21 mouse cellular contexts compared by ENCODE assay signal in the genomic region with DNA sequence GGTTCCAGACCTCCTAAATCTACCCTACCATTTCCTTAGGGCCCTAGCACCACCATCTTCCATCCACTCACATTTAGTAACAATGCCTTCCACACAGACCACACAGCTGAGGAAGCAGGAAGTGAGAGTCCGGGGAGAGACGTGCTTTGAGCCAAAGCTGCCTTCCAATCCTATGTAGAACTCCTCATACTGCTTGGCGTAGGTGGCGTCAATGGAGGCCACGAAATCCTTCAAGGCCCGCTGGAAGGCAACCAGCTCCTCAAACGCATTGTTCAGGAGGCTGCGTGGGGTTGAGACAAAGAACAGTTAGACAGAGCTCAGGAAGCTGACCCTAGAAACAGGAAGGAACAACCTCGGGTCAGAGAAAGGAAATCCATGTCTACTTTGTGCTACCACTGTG. TPM values are rescaled to one million over a fixed set of nuclear protein-coding genes. Genes with fewer than 3 reads are reported as not detected.
DNase-seq lines count a peak whose midpoint lies in the region; ATAC-seq lines count a peak whose summit lies in the region.
"Had no signal": no experiment of that assay in that cellular context is flagged by ENCODE, and none has a peak within 500 bp of the region (broad histone marks: within the 10 kb centered on the region; RNA-seq: fewer than 3 reads in every experiment).

No protein-coding gene starts in this region.

- H3K9me3 ChIP-seq in heart, embryonic 12.5 days (replicated peaks), result no peaks in the 10 kb centered on the region
- no peaks in the 10 kb centered on the region for H3K9me3 ChIP-seq in kidney, embryonic 14.5 days (ENCODE audit: control insufficient read depth, low read length)
- no peaks in the 10 kb centered on the region for H3K9me3 ChIP-seq in midbrain, embryonic 11.5 days (ENCODE audit: control insufficient read depth, low read length)
- H3K9me3 ChIP-seq in midbrain, embryonic 10.5 days (replicated peaks), result no peaks in the 10 kb centered on the region
- no peaks in the 10 kb centered on the region for H3K9me3 ChIP-seq in intestine, embryonic 16.5 days (ENCODE audit: control insufficient read depth, low read length)
- H3K9me3 ChIP-seq: midbrain, embryonic 12.5 days; neural tube, embryonic 13.5 days had no signal

- H3K36me3 ChIP-seq in heart, embryonic 12.5 days, result peaks cover 56% of the 10 kb centered on the region
- peaks cover 54% of the 10 kb centered on the region for H3K36me3 ChIP-seq in kidney, embryonic 14.5 days (ENCODE audit: control insufficient read depth, insufficient read depth, low read length)
- H3K36me3 ChIP-seq in midbrain, embryonic 11.5 days (ENCODE audit: control insufficient read depth, insufficient read depth, low read length), result peaks cover 20% of the 10 kb centered on the region
- H3K36me3 ChIP-seq in midbrain, embryonic 10.5 days, result peaks cover 64% of the 10 kb centered on the region
- H3K36me3 ChIP-seq in intestine, embryonic 16.5 days (ENCODE audit: control insufficient read depth, insufficient read depth, low read length), result peaks cover 8% of the 10 kb centered on the region

- H3K27me3 ChIP-seq in heart, embryonic 12.5 days (replicated peaks), result no peaks in the 10 kb centered on the region
- H3K27me3 ChIP-seq in kidney, embryonic 14.5 days (ENCODE audit: control insufficient read depth, insufficient read depth, low read length), result no peaks in the 10 kb centered on the region
- no peaks in the 10 kb centered on the region for H3K27me3 ChIP-seq in midbrain, embryonic 11.5 days (ENCODE audit: control insufficient read depth, insufficient read depth, low read length)
- H3K27me3 ChIP-seq in midbrain, embryonic 10.5 days (ENCODE audit: low read depth, poor library complexity, severe bottlenecking), result no peaks in the 10 kb centered on the region
- no peaks in the 10 kb centered on the region for H3K27me3 ChIP-seq in intestine, embryonic 16.5 days (replicated peaks; ENCODE audit: control insufficient read depth, insufficient read depth, low read length)
- H3K27me3 ChIP-seq: midbrain, embryonic 12.5 days; neural tube, embryonic 13.5 days had no signal

- 82% methylated on average over 9 of the region's 9 CpGs for WGBS in heart, embryonic 12.5 days
- WGBS in kidney, embryonic 14.5 days, result 84% methylated on average over 9 of the region's 9 CpGs
- WGBS in midbrain, embryonic 11.5 days, result 84% methylated on average over 9 of the region's 9 CpGs
- 81% methylated on average over 9 of the region's 9 CpGs for WGBS in midbrain, embryonic 10.5 days
- WGBS in intestine, embryonic 16.5 days, result 83% methylated on average over 9 of the region's 9 CpGs

- peak; percentile 87 for DNase-seq in heart, adult 11 months
- DNase-seq in kidney, postnatal 4 days, result peak; percentile 18 to 19
- peak; percentile 51 for DNase-seq in midbrain, embryonic 11.5 days (ENCODE audit: low spot score, missing footprints)
- no peak for DNase-seq in midbrain, embryonic 10.5 days (ENCODE audit: low spot score)
- DNase-seq: adrenal gland, postnatal 25 days; cerebellum, adult 8-10 months; right cerebral cortex, postnatal 14 days had no signal

- no peak overlapping the region for H3K4me3 ChIP-seq in heart, embryonic 12.5 days
- H3K4me3 ChIP-seq in kidney, embryonic 14.5 days (ENCODE audit: low read length), result no peak overlapping the region
- no peak overlapping the region for H3K4me3 ChIP-seq in midbrain, embryonic 11.5 days (ENCODE audit: low read depth, low read length)
- no peak overlapping the region for H3K4me3 ChIP-seq in midbrain, embryonic 10.5 days
- no peak overlapping the region for H3K4me3 ChIP-seq in intestine, embryonic 16.5 days (ENCODE audit: low read length)
- H3K4me3 ChIP-seq: midbrain, embryonic 12.5 days; neural tube, embryonic 13.5 days had no signal

- peaks cover 8% of the 10 kb centered on the region for H3K4me1 ChIP-seq in heart, embryonic 12.5 days (replicated peaks)
- H3K4me1 ChIP-seq in kidney, embryonic 14.5 days (ENCODE audit: control insufficient read depth, insufficient read depth, low read length), result peaks cover 9% of the 10 kb centered on the region
- H3K4me1 ChIP-seq in midbrain, embryonic 11.5 days (ENCODE audit: control insufficient read depth, insufficient read depth, low read length), result peaks cover 8% of the 10 kb centered on the region
- peaks cover 22% of the 10 kb centered on the region for H3K4me1 ChIP-seq in midbrain, embryonic 10.5 days
- peaks cover 5% of the 10 kb centered on the region for H3K4me1 ChIP-seq in intestine, embryonic 16.5 days (ENCODE audit: control insufficient read depth, insufficient read depth, low read length)

- ATAC-seq in heart, embryonic 12.5 days (ENCODE audit: insufficient number of reproducible peaks, low FRiP score), result no peak
- ATAC-seq in kidney, embryonic 14.5 days (ENCODE audit: low FRiP score, low TSS enrichment), result no peak
- ATAC-seq in midbrain, embryonic 11.5 days (ENCODE audit: low FRiP score), result no peak
- no peak for ATAC-seq in intestine, embryonic 16.5 days
- ATAC-seq in megakaryocyte-erythroid progenitor cell, adult 5-6 weeks (replicated peaks; ENCODE audit: low FRiP score, low TSS enrichment, poor library complexity, severe bottlenecking), result no peak
- ATAC-seq: activated CD4-positive, CD25-positive, alpha-beta regulatory T cell, adult 4 months had no signal

- no peak overlapping the region for H3K9ac ChIP-seq in heart, embryonic 12.5 days
- no peak overlapping the region for H3K9ac ChIP-seq in kidney, embryonic 14.5 days (ENCODE audit: low read depth, low read length)
- H3K9ac ChIP-seq in midbrain, embryonic 11.5 days (ENCODE audit: low read length), result no peak overlapping the region
- H3K9ac ChIP-seq in intestine, embryonic 16.5 days (ENCODE audit: low read depth, low read length), result no peak overlapping the region
- H3K9ac ChIP-seq: midbrain, embryonic 12.5 days; neural tube, embryonic 13.5 days had no signal

- no peak overlapping the region for H3K4me2 ChIP-seq in heart, embryonic 12.5 days
- H3K4me2 ChIP-seq in kidney, embryonic 14.5 days (replicated peaks; ENCODE audit: low read depth, low read length), result no peak overlapping the region
- H3K4me2 ChIP-seq in midbrain, embryonic 11.5 days, result no peak overlapping the region
- no peak overlapping the region for H3K4me2 ChIP-seq in intestine, embryonic 16.5 days (ENCODE audit: low read depth, low read length)
- H3K4me2 ChIP-seq: neural tube, embryonic 13.5 days had no signal

- no peak overlapping the region for H3K27ac ChIP-seq in heart, embryonic 12.5 days (ENCODE audit: poor library complexity, severe bottlenecking)
- H3K27ac ChIP-seq in kidney, embryonic 14.5 days (ENCODE audit: low read depth, low read length), result no peak overlapping the region
- no peak overlapping the region for H3K27ac ChIP-seq in midbrain, embryonic 11.5 days (ENCODE audit: low read depth, low read length)
- no peak overlapping the region for H3K27ac ChIP-seq in midbrain, embryonic 10.5 days (replicated peaks)
- no peak overlapping the region for H3K27ac ChIP-seq in intestine, embryonic 16.5 days (ENCODE audit: low read length)
- H3K27ac ChIP-seq: liver, embryonic 14.5 days; midbrain, embryonic 12.5 days; neural tube, embryonic 13.5 days; stomach, postnatal 0 days had no signal

RNA-seq across cellular contexts. Expression of gene Mcm3, which starts 2.9 kb away (rescaled TPM):
- polyA plus RNA-seq in heart, embryonic 12.5 days (2016; fragmentation: Nextera tagmentation; extraction: Ambion mirVana), result 114 and 116 TPM in 2 replicates
- 180 and 185 TPM in 2 replicates for polyA plus RNA-seq in kidney, embryonic 14.5 days (2014; fragmentation: Nextera tagmentation; extraction: Ambion mirVana)
- polyA plus RNA-seq in midbrain, embryonic 11.5 days (2014; fragmentation: Nextera tagmentation; extraction: Ambion mirVana), result 195 and 210 TPM in 2 replicates
- 269 and 296 TPM in 2 replicates for polyA plus RNA-seq in midbrain, embryonic 10.5 days (2016; fragmentation: Nextera tagmentation; extraction: Ambion mirVana)
- polyA plus RNA-seq in intestine, embryonic 16.5 days (2015; fragmentation: Nextera tagmentation; extraction: Ambion mirVana), result 103 and 121 TPM in 2 replicates
- total RNA-seq in megakaryocyte-erythroid progenitor cell, adult 5-6 weeks (2014; fragmentation: Nextera tagmentation), result 439 and 485 TPM in 2 replicates
- 290 and 302 TPM in 2 replicates for total RNA-seq in megakaryocyte-erythroid progenitor cell, adult 5-6 weeks (2017)

RNA-seq across cellular contexts. Expression of gene Il17f, which starts 26.8 kb away (rescaled TPM):
- polyA plus RNA-seq in heart, embryonic 12.5 days (2016; fragmentation: Nextera tagmentation; extraction: Ambion mirVana), result 0.15 TPM in 1 of 2 replicates, not detected in the other
- polyA plus RNA-seq in kidney, embryonic 14.5 days (2014; fragmentation: Nextera tagmentation; extraction: Ambion mirVana), result not detected in 2 replicates
- polyA plus RNA-seq in midbrain, embryonic 11.5 days (2014; fragmentation: Nextera tagmentation; extraction: Ambion mirVana), result 0.14 TPM in 1 of 2 replicates, not detected in the other
- 0.24 TPM in 1 of 2 replicates, not detected in the other for polyA plus RNA-seq in midbrain, embryonic 10.5 days (2016; fragmentation: Nextera tagmentation; extraction: Ambion mirVana)
- not detected in 2 replicates for polyA plus RNA-seq in intestine, embryonic 16.5 days (2015; fragmentation: Nextera tagmentation; extraction: Ambion mirVana)
- not detected in 2 replicates for total RNA-seq in megakaryocyte-erythroid progenitor cell, adult 5-6 weeks (2014; fragmentation: Nextera tagmentation)
- total RNA-seq in megakaryocyte-erythroid progenitor cell, adult 5-6 weeks (2017), result not detected in 2 replicates
- total RNA-seq: adrenal gland, postnatal 25 days; gastrocnemius, adult 8-10 months; layer of hippocampus, postnatal 25 days had no signal
- polyA plus RNA-seq: activated CD4-positive, CD25-positive, alpha-beta regulatory T cell, adult 4 months; embryonic facial prominence, embryonic 11.5 days; erythroblast, embryonic 14.5 days; hindbrain, embryonic 11.5 days; neural tube, embryonic 13.5 days; stomach, postnatal 0 days had no signal
